Mouse (Mus musculus): ENCODE results near the gene Prim2.

Prim2 gene

GRCm38 (mm10) chr1:33604087-33604699 lies 65.4 kb downstream of the Prim2 start:
- no peak for DNase-seq (ENCODE audit: low spot score in 2 of 2)

- no peak for DNase-seq (ENCODE audit: low spot score in 2 of 2)
Measured at GRCm38 (mm10) chr1:33599698-33600097, 69.9 kb downstream of the Prim2 start.

- DNase-seq (ENCODE audit: low spot score in 2 of 2): no peak
Measured at GRCm38 (mm10) chr1:33599019-33599667, 70.5 kb downstream of the Prim2 start.

- DNase-seq (ENCODE audit: low spot score in 2 of 2): no peak
Measured at GRCm38 (mm10) chr1:33597043-33597442, 72.6 kb downstream of the Prim2 start.

GRCm38 (mm10) chr1:33595936-33596335 lies 73.7 kb downstream of the Prim2 start:
- DNase-seq (ENCODE audit: low spot score in 2 of 2): no peak

GRCm38 (mm10) chr1:33594966-33595365 lies 74.6 kb downstream of the Prim2 start:
- DNase-seq (ENCODE audit: low spot score in 2 of 2): no peak

GRCm38 (mm10) chr1:33593718-33594388 lies 75.7 kb downstream of the Prim2 start:
- DNase-seq (ENCODE audit: low spot score in 2 of 2): no peak

- DNase-seq (ENCODE audit: low spot score in 2 of 2): no peak
Measured at GRCm38 (mm10) chr1:33591997-33592608, 77.5 kb downstream of the Prim2 start.

- no peak for DNase-seq (ENCODE audit: low spot score in 2 of 2)
Measured at GRCm38 (mm10) chr1:33590556-33591411, 78.8 kb downstream of the Prim2 start.

- DNase-seq (ENCODE audit: low spot score in 2 of 2): no peak
Measured at GRCm38 (mm10) chr1:33589531-33589930, 80.1 kb downstream of the Prim2 start.

- DNase-seq (ENCODE audit: low spot score in 2 of 2): no peak
Measured at GRCm38 (mm10) chr1:33588557-33588956, 81.0 kb downstream of the Prim2 start.

GRCm38 (mm10) chr1:33584590-33584978 lies 85.0 kb downstream of the Prim2 start:
- no peak for DNase-seq (ENCODE audit: low spot score in 2 of 2)

GRCm38 (mm10) chr1:33583817-33584589 lies 85.6 kb downstream of the Prim2 start:
- DNase-seq (ENCODE audit: low spot score in 2 of 2): no peak

- DNase-seq (ENCODE audit: low spot score in 2 of 2): no peak
Measured at GRCm38 (mm10) chr1:33578593-33578992, 91.0 kb downstream of the Prim2 start.

GRCm38 (mm10) chr1:33574459-33574858 lies 95.1 kb downstream of the Prim2 start:
- DNase-seq (ENCODE audit: low spot score in 2 of 2): no peak

- DNase-seq (ENCODE audit: low spot score in 2 of 2): no peak
Measured at GRCm38 (mm10) chr1:33565764-33566401, 103.7 kb downstream of the Prim2 start.

GRCm38 (mm10) chr1:33564032-33564431 lies 105.6 kb downstream of the Prim2 start:
- no peak for DNase-seq (ENCODE audit: low spot score in 2 of 2)

- no peak for DNase-seq (ENCODE audit: low spot score in 2 of 2)
Measured at GRCm38 (mm10) chr1:33563611-33564010, 106.0 kb downstream of the Prim2 start.

GRCm38 (mm10) chr1:33556638-33557037 lies 113.0 kb downstream of the Prim2 start:
- DNase-seq (ENCODE audit: low spot score in 2 of 2): no peak

- DNase-seq (ENCODE audit: low spot score in 2 of 2): no peak
Measured at GRCm38 (mm10) chr1:33555626-33556025, 114.0 kb downstream of the Prim2 start.

Data from urinary bladder, adult 18-20 months (tissue).